Comparison of ENCODE assay signal across 9 mouse cellular contexts in genomic region chr9:61251606-61252005, GRCm38 (mm10).
DNase-seq lines count a peak whose midpoint lies in the region; ATAC-seq and TF ChIP-seq lines count a peak whose summit lies in the region.
"Had no signal": no experiment of that assay in that cellular context is flagged by ENCODE, and none has a peak within 500 bp of the region (broad histone marks: within the 10 kb centered on the region; RNA-seq: fewer than 3 reads in every experiment).

No protein-coding gene starts in this region.

- peaks cover 39% of the 10 kb centered on the region for H3K9me3 ChIP-seq in megakaryocyte, embryonic 14.5 days
- H3K9me3 ChIP-seq in hindbrain, postnatal 0 days (ENCODE audit: low read length): no peaks in the 10 kb centered on the region

- no peak overlapping the region for H3K9ac ChIP-seq in hindbrain, postnatal 0 days (replicated peaks; ENCODE audit: low read length)

- WGBS in hindbrain, postnatal 0 days: 73% methylated on average over 6 of the region's 6 CpGs

- peaks cover 27% of the 10 kb centered on the region for H3K4me1 ChIP-seq in megakaryocyte, embryonic 14.5 days
- no peaks in the 10 kb centered on the region for H3K4me1 ChIP-seq in hindbrain, postnatal 0 days (ENCODE audit: insufficient read depth, low read length)

- peak; percentile 24 for DNase-seq in adrenal gland, adult 2 months
- no peak for DNase-seq in adrenal gland, adult 8-10 months
- DNase-seq in right cerebral cortex, postnatal 10 days (ENCODE audit: low spot score in 2 of 2): peak; percentile 49 to 54
- DNase-seq in right cerebral cortex, postnatal 25 days: no peak
- peak; percentile 75 for DNase-seq in thymus, postnatal 4 days
- no peak for DNase-seq in urinary bladder, adult 18-20 months (ENCODE audit: low spot score in 2 of 2)
- no peak for DNase-seq in hindbrain, postnatal 0 days (ENCODE audit: low spot score)

- no peak for TF ChIP-seq CTCF in hindbrain, postnatal 0 days (IDR thresholded peaks at IDR 0.05; ENCODE audit: low read depth)

- ATAC-seq in hindbrain, postnatal 0 days: no peak

- H3K4me3 ChIP-seq in megakaryocyte, embryonic 14.5 days (replicated peaks): peak overlapping the region; percentile 79
- no peak overlapping the region for H3K4me3 ChIP-seq in hindbrain, postnatal 0 days (ENCODE audit: low read length)
- H3K4me3 ChIP-seq: heart, adult 2 months had no signal

- H3K36me3 ChIP-seq in megakaryocyte, embryonic 14.5 days (replicated peaks; ENCODE audit: low read length): peaks cover 3% of the 10 kb centered on the region
- no peaks in the 10 kb centered on the region for H3K36me3 ChIP-seq in hindbrain, postnatal 0 days (ENCODE audit: insufficient read depth, low read length)

- no peak overlapping the region for H3K4me2 ChIP-seq in hindbrain, postnatal 0 days (ENCODE audit: low read depth, low read length)

- no peak overlapping the region for H3K27ac ChIP-seq in hindbrain, postnatal 0 days
- H3K27ac ChIP-seq: heart, adult 2 months had no signal

- peaks cover 41% of the 10 kb centered on the region for H3K27me3 ChIP-seq in megakaryocyte, embryonic 14.5 days (replicated peaks)
- H3K27me3 ChIP-seq in hindbrain, postnatal 0 days (ENCODE audit: insufficient read depth, low read length): no peaks in the 10 kb centered on the region

Comparison
In these comparisons a context has a peak if more than half of its experiments do, and no peak if none do; other contexts are left out.
1. DNase-seq: peak in adrenal gland, adult 2 months (single experiment), right cerebral cortex, postnatal 10 days (2 of 2) and thymus, postnatal 4 days (single experiment); none in adrenal gland, adult 8-10 months (single experiment), right cerebral cortex, postnatal 25 days (single experiment), urinary bladder, adult 18-20 months (0 of 2) and hindbrain, postnatal 0 days (single experiment).